Mouse (Mus musculus): ENCODE measurements around the gene Gmppb.

Gene Gmppb

DNA sequence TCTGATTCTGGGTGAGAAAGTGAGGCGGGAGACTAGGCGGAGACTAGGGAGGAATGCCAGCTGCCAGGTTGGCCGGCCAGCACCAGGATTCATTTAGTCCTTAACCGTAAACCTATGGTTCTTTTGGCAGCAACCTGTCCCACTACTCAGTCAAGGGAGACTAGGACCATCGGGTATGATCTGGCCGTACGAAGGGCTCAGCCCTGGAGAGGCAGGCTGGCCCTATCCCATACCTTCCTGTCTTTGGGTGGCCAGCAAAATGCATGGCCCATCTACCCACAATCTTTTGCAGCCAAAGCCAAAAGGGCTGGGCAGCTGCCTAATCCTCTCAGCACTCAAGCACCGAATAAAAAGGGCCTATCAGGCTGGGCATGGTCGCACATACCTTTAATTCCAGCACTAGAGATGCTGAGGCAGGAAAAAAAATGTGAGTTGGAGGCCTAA, 23.5 kb downstream of the Gmppb start:
- in situ Hi-C loops (cut with MboI, MseI): no loop called here

DNA sequence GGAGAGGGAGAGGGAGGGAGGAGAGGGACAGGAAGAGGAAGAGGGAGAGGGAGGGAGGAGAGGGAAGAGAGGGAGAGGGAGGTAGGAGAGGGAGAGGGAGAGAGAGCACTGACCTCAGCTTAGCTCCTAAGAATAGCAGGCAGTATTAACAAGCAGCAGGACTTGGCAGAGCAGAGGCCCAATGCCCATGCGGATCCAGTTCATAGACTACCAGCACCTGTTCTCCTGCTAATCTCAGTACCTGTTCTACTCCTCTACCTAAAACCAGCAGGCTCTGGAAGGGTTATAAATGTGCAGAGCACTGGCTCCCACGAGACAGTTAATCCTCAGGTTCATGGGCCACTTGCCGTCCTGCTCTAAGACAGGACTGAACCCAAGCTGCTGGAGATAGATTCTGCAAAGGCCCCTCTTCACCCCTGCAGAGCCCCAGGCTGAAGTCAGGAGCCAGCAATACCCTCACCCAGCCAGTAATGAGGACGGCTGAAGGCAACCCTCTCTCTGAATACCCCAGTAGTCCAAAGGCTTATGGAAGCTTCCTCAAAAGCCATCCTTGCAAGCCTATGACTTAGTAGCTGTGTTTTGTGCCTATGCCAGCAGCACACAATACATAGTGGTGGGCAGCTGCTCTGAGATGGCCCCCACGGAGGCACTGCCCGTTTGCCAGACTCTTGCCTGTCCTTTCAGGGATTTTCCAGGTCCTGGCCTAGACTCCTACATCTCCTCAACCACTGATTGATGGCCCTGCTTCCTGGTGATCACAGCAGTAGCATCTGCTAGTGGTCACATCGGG, 24.3 kb downstream of the Gmppb start:
- in situ Hi-C loops (cut with MboI, MseI): no loop called here

DNA sequence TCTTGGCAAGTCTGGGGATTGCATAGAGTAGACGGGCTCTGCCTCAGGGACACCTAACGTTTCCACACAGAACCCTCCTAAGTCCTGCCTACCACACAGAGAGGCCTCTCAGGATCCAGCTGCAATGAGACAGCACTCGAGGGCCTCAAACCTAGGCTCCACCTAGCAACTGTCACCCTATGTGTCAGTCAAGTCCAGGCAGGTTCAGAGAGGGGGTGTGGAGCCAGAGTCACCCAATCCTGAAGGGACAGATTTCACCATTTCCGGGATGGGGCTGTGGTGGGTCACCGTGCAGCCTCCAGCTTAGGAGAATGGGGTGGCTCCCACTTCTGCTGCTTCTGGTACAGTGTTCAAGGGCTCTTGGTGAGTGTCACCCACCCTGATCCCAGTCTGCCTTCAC, 31.1 kb downstream of the Gmppb start, which contains the start of gene Mst1:
Gene Mst1, plus strand, starts transcription at position 269 of the 400 bp plus-strand sequence.
- in situ Hi-C loops (cut with MboI, MseI): no loop called here

DNA sequence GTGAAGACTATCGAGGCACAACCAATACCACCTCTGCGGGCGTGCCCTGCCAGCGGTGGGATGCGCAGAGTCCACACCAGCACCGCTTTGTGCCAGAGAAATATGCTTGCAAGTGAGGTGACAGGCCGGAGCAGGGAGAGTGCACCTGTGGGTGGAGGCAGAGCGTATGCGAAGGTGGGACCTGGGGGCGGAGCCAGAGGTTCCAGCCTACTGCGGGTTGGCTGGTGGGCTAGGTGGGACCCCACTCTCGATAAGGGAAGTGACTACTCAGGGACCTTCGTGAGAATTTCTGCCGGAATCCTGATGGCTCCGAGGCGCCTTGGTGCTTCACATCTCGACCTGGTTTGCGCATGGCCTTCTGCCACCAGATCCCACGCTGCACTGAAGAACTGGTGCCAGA, 33.5 kb downstream of the Gmppb start:
- in situ Hi-C loops (cut with MboI, MseI): no loop called here

DNA sequence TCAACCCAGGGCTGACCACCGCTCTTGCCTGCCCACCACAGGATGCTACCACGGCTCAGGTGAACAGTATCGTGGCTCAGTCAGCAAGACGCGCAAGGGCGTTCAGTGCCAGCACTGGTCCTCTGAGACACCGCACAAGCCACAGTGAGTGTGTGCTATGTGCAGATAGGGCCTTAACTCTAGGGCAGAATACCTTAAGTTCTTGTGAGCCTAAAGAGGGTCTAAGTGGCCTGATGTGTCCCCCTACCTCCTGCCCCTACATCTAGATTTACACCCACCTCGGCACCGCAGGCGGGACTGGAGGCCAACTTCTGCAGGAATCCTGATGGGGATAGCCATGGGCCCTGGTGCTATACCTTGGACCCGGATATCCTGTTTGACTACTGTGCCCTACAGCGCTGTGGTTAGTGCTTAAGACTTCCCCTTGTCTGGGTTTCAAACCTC, 34.0 kb downstream of the Gmppb start, which contains the start of gene Rnf123:
Gene Rnf123, minus strand, starts transcription at position 359 of the 444 bp plus-strand sequence.
- in situ Hi-C loops (cut with MboI, MseI): no loop called here

DNA sequence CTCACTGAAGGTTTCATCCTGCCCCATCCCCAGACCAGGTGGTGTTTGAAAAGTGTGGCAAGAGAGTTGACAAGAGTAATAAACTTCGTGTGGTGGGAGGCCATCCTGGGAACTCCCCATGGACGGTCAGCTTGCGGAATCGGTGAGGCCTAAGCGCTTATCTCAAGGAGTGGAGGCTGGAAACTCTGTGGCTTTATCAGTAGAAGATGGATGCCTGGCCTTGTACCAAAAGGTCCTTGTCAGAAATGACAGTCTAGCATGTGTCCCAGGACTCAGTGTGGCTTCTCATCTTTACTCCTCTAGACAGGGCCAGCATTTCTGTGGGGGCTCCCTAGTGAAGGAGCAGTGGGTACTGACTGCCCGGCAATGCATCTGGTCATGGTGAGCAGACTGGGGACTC, 34.5 kb downstream of the Gmppb start:
- in situ Hi-C loops (cut with MboI, MseI): no loop called here

DNA sequence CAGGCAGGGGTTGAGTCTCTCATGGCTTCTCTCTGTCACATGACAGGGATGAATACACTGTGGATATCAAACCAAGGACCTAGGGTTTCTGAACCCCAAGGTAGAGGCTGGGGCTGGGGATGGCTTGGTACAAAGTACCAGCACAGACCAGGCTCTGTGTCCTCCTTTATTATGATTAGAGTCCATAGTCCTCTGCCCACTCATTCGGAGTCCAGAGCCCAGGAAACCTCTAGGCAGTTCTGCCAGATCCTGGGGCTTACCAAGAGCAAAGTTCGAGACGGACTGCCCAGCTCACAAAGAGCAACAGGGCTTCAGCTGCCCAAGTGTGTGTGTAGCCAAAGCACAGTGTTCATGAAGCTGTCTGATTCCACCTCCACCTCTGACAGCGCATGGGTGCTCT, 36.2 kb downstream of the Gmppb start:
- in situ Hi-C loops (cut with MboI, MseI): no loop called here

DNA sequence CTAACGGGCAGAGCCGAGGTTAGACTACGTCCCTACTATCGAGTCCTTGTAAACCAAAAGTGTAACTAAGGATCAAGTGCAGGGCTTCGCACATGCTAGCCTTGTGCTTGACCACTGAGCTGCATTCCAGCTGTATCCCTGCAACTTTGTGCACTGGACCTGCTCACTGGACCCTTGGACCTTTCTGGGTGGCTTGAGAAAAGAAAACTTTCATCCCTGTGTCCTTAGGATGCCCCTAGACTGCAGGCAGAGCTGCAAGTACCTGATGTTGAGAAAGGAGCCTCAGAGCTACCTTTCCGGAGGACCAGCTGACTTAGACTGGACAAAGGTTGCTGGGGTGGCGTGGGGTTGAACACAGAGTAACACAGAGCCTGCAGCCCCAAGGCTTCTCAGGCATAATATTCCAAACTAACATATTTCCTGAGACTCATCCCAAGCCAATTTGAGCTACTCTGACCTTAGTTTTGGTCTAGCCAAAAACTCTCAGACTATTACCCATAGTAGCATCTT, 41.6 kb downstream of the Gmppb start:
- in situ Hi-C loops (cut with MboI, MseI): no loop called here

DNA sequence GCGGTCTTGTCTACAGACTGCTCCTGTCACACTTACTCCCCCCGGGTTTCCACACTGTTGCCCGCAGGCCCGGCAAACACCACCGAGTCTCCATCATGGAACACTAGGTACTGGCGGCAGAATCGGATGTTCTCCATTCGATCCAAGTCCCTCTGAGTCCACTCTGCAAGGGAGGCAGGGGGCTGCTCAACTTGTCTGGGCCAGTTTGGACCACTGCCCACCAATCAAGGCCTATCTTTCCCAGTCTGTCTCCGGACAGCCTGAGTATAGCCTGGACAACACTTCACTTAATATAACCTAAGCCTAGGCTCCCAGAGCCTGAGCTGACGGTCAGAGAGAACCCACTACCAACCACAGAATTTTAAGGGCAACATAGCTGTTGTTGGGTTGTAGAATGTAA, 44.5 kb downstream of the Gmppb start:
- in situ Hi-C loops (cut with MboI, MseI): no loop called here

DNA sequence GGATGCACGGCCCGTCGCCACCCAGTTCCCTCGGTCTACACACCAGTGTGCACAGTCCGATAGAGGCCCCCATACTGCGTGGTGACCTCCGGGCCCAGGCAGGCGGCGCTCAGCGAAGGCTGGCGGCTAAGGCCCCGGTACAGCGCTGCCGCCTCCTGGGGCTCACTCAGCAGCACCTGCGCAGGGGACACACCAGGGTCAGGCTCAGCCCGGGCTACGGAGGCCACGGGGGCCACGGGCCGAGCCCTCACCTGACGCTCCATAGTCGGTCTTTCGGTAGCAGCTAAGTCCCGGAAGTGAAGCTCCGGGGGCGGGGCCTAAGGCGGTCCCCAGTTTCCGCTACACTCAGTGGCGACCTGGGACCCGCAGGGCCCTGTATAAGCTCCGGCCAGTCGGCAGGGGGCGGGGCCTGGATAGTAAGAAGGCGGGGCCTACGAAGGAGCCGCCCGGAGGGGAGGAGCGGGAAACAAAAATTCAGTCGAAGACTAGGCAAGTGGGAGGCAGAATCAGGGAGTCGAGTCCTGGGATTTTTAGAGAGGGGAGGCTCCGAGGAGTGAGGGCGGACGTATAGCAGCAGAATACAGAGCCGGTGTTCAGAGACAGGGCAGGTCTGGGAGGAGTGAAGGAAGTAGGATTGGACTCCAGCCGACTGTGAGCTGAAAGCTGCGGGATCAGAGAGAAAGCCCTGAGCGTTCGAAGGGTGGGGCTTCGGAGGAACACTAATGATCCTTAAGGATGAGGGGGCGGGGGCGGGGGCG, 45.3 kb downstream of the Gmppb start, which contains the start of gene Apeh:
Gene Apeh, minus strand, starts transcription at position 423 of the 758 bp plus-strand sequence.
- in situ Hi-C loops (cut with MboI, MseI): no loop called here

DNA sequence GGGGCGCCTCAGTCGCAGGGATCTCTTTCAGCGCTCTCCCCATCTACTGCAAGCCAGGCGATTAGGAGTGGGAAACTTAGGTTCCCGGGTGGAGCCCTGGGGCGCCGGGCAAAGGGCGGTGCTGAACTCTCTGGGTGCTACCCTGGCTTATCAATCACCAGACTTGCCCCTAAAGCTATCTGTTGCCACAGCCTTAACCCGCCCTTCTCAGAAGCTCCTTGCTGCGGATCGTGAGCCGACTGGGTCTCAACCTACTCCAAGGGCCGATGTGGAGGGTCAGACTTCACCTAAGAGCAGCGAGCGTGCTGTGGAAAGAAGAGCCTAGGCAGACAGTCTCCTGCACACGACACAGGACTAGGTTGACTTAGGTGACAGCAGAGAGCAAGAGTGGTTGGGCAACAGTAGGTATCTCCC, 46.0 kb downstream of the Gmppb start:
- in situ Hi-C loops (cut with MboI, MseI): loop anchor here (5.0 kb wide), 1 partner anchor 107 kb away; no protein-coding TSS in a partner anchor

DNA sequence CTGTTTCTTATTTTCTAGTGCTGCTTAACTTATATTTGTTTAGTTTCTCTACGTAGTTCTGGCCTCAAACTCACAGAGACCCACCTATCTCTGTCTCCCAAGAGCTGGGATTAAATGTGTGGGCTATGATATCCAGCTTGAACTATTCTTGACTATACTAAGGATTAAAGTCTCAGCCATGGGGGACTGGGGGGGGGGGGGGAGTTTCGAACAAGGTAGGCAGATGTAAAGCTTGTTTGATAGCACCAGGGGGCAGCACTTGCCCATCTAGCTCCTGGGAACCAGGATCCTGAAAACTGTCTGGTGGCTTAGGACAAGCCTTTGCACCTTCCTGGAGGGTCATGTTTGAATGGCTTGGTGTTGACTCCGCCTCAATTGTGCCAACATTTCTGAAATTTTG, 46.5 kb downstream of the Gmppb start:
- in situ Hi-C loops (cut with MboI, MseI): loop anchor here (5.0 kb wide), 1 partner anchor 107 kb away; no protein-coding TSS in a partner anchor

DNA sequence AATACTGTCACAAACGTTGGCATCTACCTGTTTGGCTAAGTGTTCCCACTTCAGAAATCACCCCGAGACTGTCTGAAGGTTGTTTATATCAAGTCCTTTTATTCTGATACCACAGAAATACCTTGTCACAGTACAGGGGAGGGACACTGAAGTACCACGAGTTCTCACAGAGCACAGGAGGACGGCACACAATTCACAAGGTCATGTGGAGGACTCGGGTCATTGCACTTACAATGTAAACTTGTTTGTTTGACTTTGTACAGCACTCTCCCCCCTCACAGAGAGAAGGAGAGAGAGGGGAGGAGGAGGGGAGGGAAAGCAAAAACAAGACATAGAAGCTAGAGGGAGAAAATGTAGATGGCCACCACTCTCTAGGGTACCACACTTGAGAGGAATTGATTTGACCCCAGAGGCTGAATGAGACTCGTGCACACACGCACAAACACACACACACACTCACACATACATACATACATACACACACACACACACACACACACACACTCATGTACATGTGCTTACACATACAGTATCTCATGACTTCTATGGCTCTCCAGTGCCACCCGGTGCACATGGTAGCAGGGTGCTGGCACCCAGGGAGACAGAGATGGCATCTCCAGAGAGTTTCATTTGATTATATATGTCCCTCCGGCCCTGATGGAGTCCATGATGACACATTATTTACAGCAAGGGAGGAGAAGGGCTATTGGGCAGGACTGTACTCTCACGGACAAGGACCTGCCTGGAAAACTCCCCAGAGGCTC, 47.1 kb downstream of the Gmppb start:
- in situ Hi-C loops (cut with MboI, MseI): loop anchor here (5.0 kb wide), 1 partner anchor 106 kb away; no protein-coding TSS in a partner anchor

DNA sequence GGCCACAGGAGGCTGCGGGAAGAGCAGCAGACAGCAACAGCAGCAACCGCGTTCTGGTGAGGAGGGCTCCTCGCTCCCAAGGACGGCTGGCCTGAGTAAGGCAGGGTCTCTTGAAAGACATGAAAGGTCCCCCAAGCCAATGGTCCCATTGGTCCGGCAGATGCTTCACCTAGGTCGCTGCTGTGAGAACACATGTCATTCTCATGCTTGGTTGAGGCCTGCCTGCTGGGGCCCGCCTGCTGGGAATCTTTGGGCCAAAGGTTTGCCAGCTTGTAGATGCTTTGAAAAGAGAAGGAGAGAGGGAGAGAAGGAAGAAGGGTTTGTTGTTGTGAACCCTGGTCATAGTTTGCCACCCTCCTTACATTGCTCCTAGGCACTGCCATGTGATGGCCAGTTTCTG, 50.6 kb downstream of the Gmppb start:
- in situ Hi-C loops (cut with MboI, MseI): loop anchor here (5.0 kb wide), 1 partner anchor 103 kb away; no protein-coding TSS in a partner anchor

Data from T-helper 1 cell (primary cell).